Mouse (Mus musculus): ENCODE measurements around the gene Pik3c2g. TPM values are rescaled to one million over a fixed set of nuclear protein-coding genes. Genes with fewer than 3 reads are reported as not detected.

Pik3c2g gene
- polyA plus RNA-seq, 1 experiment from 2014 or later = 0.49 TPM

GRCm38 (mm10) chr6:139842626-139843025 lies 255.6 kb downstream of the Pik3c2g start:
- H3K9me3 ChIP-seq (ENCODE audit: control insufficient read depth, low read length) = no peaks in the 10 kb centered on the region
- ATAC-seq (ENCODE audit: low FRiP score) (no peak), DNase-seq (ENCODE audit: low spot score) (no peak)
- H3K4me2 ChIP-seq (replicated peaks; ENCODE audit: low read depth, low read length) = no peak overlapping the region
- no peaks in the 10 kb centered on the region for H3K4me1 ChIP-seq (replicated peaks; ENCODE audit: control insufficient read depth, insufficient read depth, low read length)
- no peak overlapping the region for H3K9ac ChIP-seq (ENCODE audit: low read depth, low read length)
- no peak overlapping the region for H3K4me3 ChIP-seq (ENCODE audit: low read depth, low read length)
- 93% methylated on average over 1 of the region's 1 CpGs for WGBS
- no peaks in the 10 kb centered on the region for H3K27me3 ChIP-seq (ENCODE audit: control insufficient read depth, insufficient read depth, low read length)
- H3K36me3 ChIP-seq (ENCODE audit: control insufficient read depth, insufficient read depth, low read length) = no peaks in the 10 kb centered on the region
- H3K27ac ChIP-seq (ENCODE audit: low read depth, low read length) = no peak overlapping the region

GRCm38 (mm10) chr6:139843531-139843930 lies 256.5 kb downstream of the Pik3c2g start:
- no peak overlapping the region for H3K4me2 ChIP-seq (replicated peaks; ENCODE audit: low read depth, low read length)
- H3K4me1 ChIP-seq (replicated peaks; ENCODE audit: control insufficient read depth, insufficient read depth, low read length) = no peaks in the 10 kb centered on the region
- no peaks in the 10 kb centered on the region for H3K9me3 ChIP-seq (ENCODE audit: control insufficient read depth, low read length)
- H3K9ac ChIP-seq (ENCODE audit: low read depth, low read length) = no peak overlapping the region
- H3K36me3 ChIP-seq (ENCODE audit: control insufficient read depth, insufficient read depth, low read length) = no peaks in the 10 kb centered on the region
- H3K4me3 ChIP-seq (ENCODE audit: low read depth, low read length) = no peak overlapping the region
- DNase-seq (ENCODE audit: low spot score) (no peak), ATAC-seq (ENCODE audit: low FRiP score) (no peak)
- no peak overlapping the region for H3K27ac ChIP-seq (ENCODE audit: low read depth, low read length)
- H3K27me3 ChIP-seq (ENCODE audit: control insufficient read depth, insufficient read depth, low read length) = no peaks in the 10 kb centered on the region
- 82% methylated on average over 4 of the region's 4 CpGs for WGBS

GRCm38 (mm10) chr6:139846889-139847544 lies 260.0 kb downstream of the Pik3c2g start:
- DNase-seq (ENCODE audit: low spot score) = no peak
- 85% methylated on average over 7 of the region's 7 CpGs for WGBS

GRCm38 (mm10) chr6:139849931-139850330 lies 262.9 kb downstream of the Pik3c2g start:
- H3K4me2 ChIP-seq (replicated peaks; ENCODE audit: low read depth, low read length) = no peak overlapping the region
- H3K4me3 ChIP-seq (ENCODE audit: low read depth, low read length) = no peak overlapping the region
- H3K27me3 ChIP-seq (ENCODE audit: control insufficient read depth, insufficient read depth, low read length) = no peaks in the 10 kb centered on the region
- H3K9me3 ChIP-seq (ENCODE audit: control insufficient read depth, low read length) = no peaks in the 10 kb centered on the region
- no peaks in the 10 kb centered on the region for H3K4me1 ChIP-seq (replicated peaks; ENCODE audit: control insufficient read depth, insufficient read depth, low read length)
- DNase-seq (ENCODE audit: low spot score) (no peak), ATAC-seq (ENCODE audit: low FRiP score) (no peak)
- H3K36me3 ChIP-seq (ENCODE audit: control insufficient read depth, insufficient read depth, low read length) = no peaks in the 10 kb centered on the region
- H3K9ac ChIP-seq (ENCODE audit: low read depth, low read length) = no peak overlapping the region
- no peak overlapping the region for H3K27ac ChIP-seq (ENCODE audit: low read depth, low read length)
- 81% methylated on average over 3 of the region's 3 CpGs for WGBS

More at GRCm38 (mm10) chr6:139846889-139847544, 260.0 kb downstream of the Pik3c2g start:
- H3K27ac ChIP-seq (ENCODE audit: low read depth, low read length) = no peak overlapping the region
- no peaks in the 10 kb centered on the region for H3K4me1 ChIP-seq (replicated peaks; ENCODE audit: control insufficient read depth, insufficient read depth, low read length)
- H3K36me3 ChIP-seq (ENCODE audit: control insufficient read depth, insufficient read depth, low read length) = no peaks in the 10 kb centered on the region
- H3K9me3 ChIP-seq (ENCODE audit: control insufficient read depth, low read length) = no peaks in the 10 kb centered on the region
- H3K27me3 ChIP-seq (ENCODE audit: control insufficient read depth, insufficient read depth, low read length) = no peaks in the 10 kb centered on the region
- H3K4me2 ChIP-seq (replicated peaks; ENCODE audit: low read depth, low read length) = no peak overlapping the region
- H3K4me3 ChIP-seq (ENCODE audit: low read depth, low read length) = no peak overlapping the region
- no peak for ATAC-seq (ENCODE audit: low FRiP score)
- no peak overlapping the region for H3K9ac ChIP-seq (ENCODE audit: low read depth, low read length)

GRCm38 (mm10) chr6:139851705-139852603 lies 264.9 kb downstream of the Pik3c2g start:
- H3K27me3 ChIP-seq (ENCODE audit: control insufficient read depth, insufficient read depth, low read length) = no peaks in the 10 kb centered on the region
- 90% methylated on average over 21 of the region's 21 CpGs for WGBS
- ATAC-seq (ENCODE audit: low FRiP score) (no peak), DNase-seq (ENCODE audit: low spot score) (no peak)
- H3K4me1 ChIP-seq (replicated peaks; ENCODE audit: control insufficient read depth, insufficient read depth, low read length) = no peaks in the 10 kb centered on the region
- H3K36me3 ChIP-seq (ENCODE audit: control insufficient read depth, insufficient read depth, low read length) = no peaks in the 10 kb centered on the region
- no peak overlapping the region for H3K9ac ChIP-seq (ENCODE audit: low read depth, low read length)
- no peak overlapping the region for H3K4me2 ChIP-seq (replicated peaks; ENCODE audit: low read depth, low read length)
- H3K27ac ChIP-seq (ENCODE audit: low read depth, low read length) = no peak overlapping the region
- no peak overlapping the region for H3K4me3 ChIP-seq (ENCODE audit: low read depth, low read length)
- no peaks in the 10 kb centered on the region for H3K9me3 ChIP-seq (ENCODE audit: control insufficient read depth, low read length)

GRCm38 (mm10) chr6:139852836-139853235 lies 265.8 kb downstream of the Pik3c2g start:
- Histone ChIP-seq H3K27me3 (ENCODE audit: control insufficient read depth, insufficient read depth, low read length) (no peaks in the 10 kb centered on the region), H3K9me3 (ENCODE audit: control insufficient read depth, low read length) (no peaks in the 10 kb centered on the region), H3K36me3 (ENCODE audit: control insufficient read depth, insufficient read depth, low read length) (no peaks in the 10 kb centered on the region), H3K4me2 (replicated peaks; ENCODE audit: low read depth, low read length) (no peak overlapping the region), H3K4me3 (ENCODE audit: low read depth, low read length) (no peak overlapping the region), H3K4me1 (replicated peaks; ENCODE audit: control insufficient read depth, insufficient read depth, low read length) (no peaks in the 10 kb centered on the region), H3K27ac (ENCODE audit: low read depth, low read length) (no peak overlapping the region), H3K9ac (ENCODE audit: low read depth, low read length) (no peak overlapping the region)
- ATAC-seq (ENCODE audit: low FRiP score) (no peak), DNase-seq (ENCODE audit: low spot score) (no peak)
- WGBS = 92% methylated on average over 3 of the region's 3 CpGs

GRCm38 (mm10) chr6:139860141-139860540 lies 273.1 kb downstream of the Pik3c2g start:
- Histone ChIP-seq H3K36me3 (ENCODE audit: control insufficient read depth, insufficient read depth, low read length) (no peaks in the 10 kb centered on the region), H3K9me3 (ENCODE audit: control insufficient read depth, low read length) (no peaks in the 10 kb centered on the region), H3K4me2 (replicated peaks; ENCODE audit: low read depth, low read length) (no peak overlapping the region), H3K9ac (ENCODE audit: low read depth, low read length) (no peak overlapping the region), H3K27ac (ENCODE audit: low read depth, low read length) (no peak overlapping the region), H3K4me3 (ENCODE audit: low read depth, low read length) (no peak overlapping the region), H3K27me3 (ENCODE audit: control insufficient read depth, insufficient read depth, low read length) (no peaks in the 10 kb centered on the region), H3K4me1 (replicated peaks; ENCODE audit: control insufficient read depth, insufficient read depth, low read length) (no peaks in the 10 kb centered on the region)
- 85% methylated on average over 3 of the region's 3 CpGs for WGBS
- ATAC-seq (ENCODE audit: low FRiP score) (no peak), DNase-seq (ENCODE audit: low spot score) (no peak)

GRCm38 (mm10) chr6:139861534-139861933 lies 274.5 kb downstream of the Pik3c2g start:
- DNase-seq (ENCODE audit: low spot score) = no peak
- no peak overlapping the region for H3K4me3 ChIP-seq (ENCODE audit: low read depth, low read length)
- ATAC-seq (ENCODE audit: low FRiP score) = no peak
- H3K4me2 ChIP-seq (replicated peaks; ENCODE audit: low read depth, low read length) = no peak overlapping the region
- H3K9ac ChIP-seq (ENCODE audit: low read depth, low read length) = no peak overlapping the region
- no peak overlapping the region for H3K27ac ChIP-seq (ENCODE audit: low read depth, low read length)
- no peaks in the 10 kb centered on the region for H3K36me3 ChIP-seq (ENCODE audit: control insufficient read depth, insufficient read depth, low read length)
- H3K4me1 ChIP-seq (replicated peaks; ENCODE audit: control insufficient read depth, insufficient read depth, low read length) = no peaks in the 10 kb centered on the region
- no peaks in the 10 kb centered on the region for H3K27me3 ChIP-seq (ENCODE audit: control insufficient read depth, insufficient read depth, low read length)
- no peaks in the 10 kb centered on the region for H3K9me3 ChIP-seq (ENCODE audit: control insufficient read depth, low read length)
- WGBS = 90% methylated on average over 2 of the region's 2 CpGs

Data from hindbrain, embryonic 11.5 days (tissue).